Mouse (Mus musculus): ENCODE results near the gene Nudt16.
A peak's percentile ranks its signal among the peaks of the same experiment; 100 is the strongest.
"Not testable (repeated sequence)": the region's sequence is repeated elsewhere in the genome, so short reads cannot be mapped to it uniquely, and the experiment has no call there.

Gene Nudt16

GRCm38 (mm10) chr9:105131253-105132001, at the start of gene Nudt16:
Gene Nudt16, minus strand, starts transcription at chr9:105131824.
- DNase-seq, result peak; percentile 86

GRCm38 (mm10) chr9:105144992-105145391, 13.4 kb upstream of the Nudt16 start, which contains the start of gene 1700080E11Rik:
Gene 1700080E11Rik, minus strand, starts transcription at chr9:105145092.
- no peak for DNase-seq

GRCm38 (mm10) chr9:105139204-105139603, 7.6 kb upstream of the Nudt16 start:
- DNase-seq, result no peak

- no peak for DNase-seq
These were observed 4.8 kb upstream of the Nudt16 start for GRCm38 (mm10) chr9:105136404-105136803.

GRCm38 (mm10) chr9:105134536-105134935, 2.9 kb upstream of the Nudt16 start:
- DNase-seq, result no peak

- no peak for DNase-seq
These were observed 361 bp upstream of the Nudt16 start for GRCm38 (mm10) chr9:105132002-105132367.

- no peak for DNase-seq
These were observed 1.3 kb downstream of the Nudt16 start for GRCm38 (mm10) chr9:105130331-105130730.

GRCm38 (mm10) chr9:105125206-105125605, 6.4 kb downstream of the Nudt16 start:
- not testable (repeated sequence) for DNase-seq

- no peak for DNase-seq
These were observed 27.7 kb downstream of the Nudt16 start for GRCm38 (mm10) chr9:105103893-105104292.

- DNase-seq, result no peak
These were observed 29.7 kb downstream of the Nudt16 start for GRCm38 (mm10) chr9:105101911-105102310.

GRCm38 (mm10) chr9:105100807-105101570, 30.6 kb downstream of the Nudt16 start:
- no peak for DNase-seq

GRCm38 (mm10) chr9:105080246-105080645, 51.4 kb downstream of the Nudt16 start:
- no peak for DNase-seq
